ENCODE assay signal across 8 mouse cellular contexts in genomic region chr11:120304886-120305534, GRCm38 (mm10). TPM values are rescaled to one million over a fixed set of nuclear protein-coding genes. Genes with fewer than 3 reads are reported as not detected.
DNase-seq lines count a peak whose midpoint lies in the region; ATAC-seq lines count a peak whose summit lies in the region.

No protein-coding gene starts in this region.

- H3K27ac ChIP-seq in embryonic facial prominence, embryonic 12.5 days, result peak overlapping the region; percentile 83
- peak overlapping the region; percentile 80 for H3K27ac ChIP-seq in limb, embryonic 13.5 days
- peak overlapping the region; percentile 93 for H3K27ac ChIP-seq in midbrain, embryonic 15.5 days

- peak overlapping the region; percentile 42 for H3K4me3 ChIP-seq in embryonic facial prominence, embryonic 12.5 days
- H3K4me3 ChIP-seq in limb, embryonic 13.5 days, result peak overlapping the region; percentile 52
- H3K4me3 ChIP-seq in midbrain, embryonic 15.5 days, result peak overlapping the region; percentile 52

- no peaks in the 10 kb centered on the region for H3K27me3 ChIP-seq in embryonic facial prominence, embryonic 12.5 days
- H3K27me3 ChIP-seq in limb, embryonic 13.5 days, result peaks cover 9% of the 10 kb centered on the region
- H3K27me3 ChIP-seq in midbrain, embryonic 15.5 days (replicated peaks), result peaks cover 6% of the 10 kb centered on the region

- peak; percentile 86 for ATAC-seq in embryonic facial prominence, embryonic 12.5 days (ENCODE audit: insufficient number of reproducible peaks, insufficient read depth, low FRiP score, low TSS enrichment)
- peak; percentile 90 for ATAC-seq in limb, embryonic 13.5 days (ENCODE audit: low FRiP score, low read depth)
- peak; percentile 95 for ATAC-seq in midbrain, embryonic 15.5 days (replicated peaks)

- no peaks in the 10 kb centered on the region for H3K9me3 ChIP-seq in embryonic facial prominence, embryonic 12.5 days
- peaks cover 6% of the 10 kb centered on the region for H3K9me3 ChIP-seq in limb, embryonic 13.5 days
- H3K9me3 ChIP-seq in midbrain, embryonic 15.5 days, result no peaks in the 10 kb centered on the region

- peak overlapping the region; percentile 60 for H3K4me2 ChIP-seq in embryonic facial prominence, embryonic 12.5 days (replicated peaks)
- peak overlapping the region; percentile 81 for H3K4me2 ChIP-seq in limb, embryonic 13.5 days (replicated peaks)
- H3K4me2 ChIP-seq in midbrain, embryonic 15.5 days, result peak overlapping the region; percentile 72

- peak; percentile 98 for DNase-seq in 416B (ENCODE audit: low read depth)
- DNase-seq in adrenal gland, postnatal 36 days, result peak; percentile 90 to 94
- peak; percentile 90 to 94 for DNase-seq in heart, adult 18-20 months
- peak; percentile 92 for DNase-seq in kidney, adult 18-20 months
- DNase-seq in spleen, adult 18-20 months, result peak; percentile 84

- peak overlapping the region; percentile 61 for H3K9ac ChIP-seq in embryonic facial prominence, embryonic 12.5 days
- H3K9ac ChIP-seq in limb, embryonic 13.5 days, result peak overlapping the region; percentile 74
- peak overlapping the region; percentile 61 for H3K9ac ChIP-seq in midbrain, embryonic 15.5 days

- WGBS in embryonic facial prominence, embryonic 12.5 days, result under 1% methylated on average over 51 of the region's 53 CpGs
- WGBS in limb, embryonic 13.5 days, result 1% methylated on average over 51 of the region's 53 CpGs
- WGBS in midbrain, embryonic 15.5 days, result 2% methylated on average over 53 of the region's 53 CpGs

- peaks cover 41% of the 10 kb centered on the region for H3K4me1 ChIP-seq in embryonic facial prominence, embryonic 12.5 days
- peaks cover 68% of the 10 kb centered on the region for H3K4me1 ChIP-seq in limb, embryonic 13.5 days
- H3K4me1 ChIP-seq in midbrain, embryonic 15.5 days, result peaks cover 49% of the 10 kb centered on the region

- H3K36me3 ChIP-seq in embryonic facial prominence, embryonic 12.5 days, result no peaks in the 10 kb centered on the region
- no peaks in the 10 kb centered on the region for H3K36me3 ChIP-seq in limb, embryonic 13.5 days
- no peaks in the 10 kb centered on the region for H3K36me3 ChIP-seq in midbrain, embryonic 15.5 days (replicated peaks)

RNA-seq across cellular contexts. Expression of gene Actg1, which starts 43.3 kb away (rescaled TPM):
- total RNA-seq in adrenal gland, postnatal 36 days (2021), result 1,000 to 10,000 TPM; 1,356 to 1,461 TPM
- polyA plus RNA-seq in embryonic facial prominence, embryonic 12.5 days (2016; fragmentation: Nextera tagmentation; extraction: Ambion mirVana), result 3,148 and 3,183 TPM in 2 replicates
- total RNA-seq in heart, adult 18-20 months (2021), result 100 to 1,000 TPM; 286 to 296 TPM
- 2,628 and 2,724 TPM in 2 replicates for polyA plus RNA-seq in limb, embryonic 13.5 days (2015; fragmentation: Nextera tagmentation; extraction: Ambion mirVana)
- 4,418 and 4,467 TPM in 2 replicates for polyA plus RNA-seq in midbrain, embryonic 15.5 days (2015; fragmentation: Nextera tagmentation; extraction: Ambion mirVana)

RNA-seq across cellular contexts. Expression of gene Fscn2, which starts 56.3 kb away (rescaled TPM):
- under 1 TPM in 1 of 2 experiments, not detected in 1; 0.59 TPM for total RNA-seq in adrenal gland, postnatal 36 days (2021)
- polyA plus RNA-seq in embryonic facial prominence, embryonic 12.5 days (2016; fragmentation: Nextera tagmentation; extraction: Ambion mirVana), result 0.61 and 0.78 TPM in 2 replicates
- not detected for total RNA-seq in heart, adult 18-20 months (2021)
- 0.52 and 0.61 TPM in 2 replicates for polyA plus RNA-seq in limb, embryonic 13.5 days (2015; fragmentation: Nextera tagmentation; extraction: Ambion mirVana)
- 0.84 and 1.4 TPM in 2 replicates for polyA plus RNA-seq in midbrain, embryonic 15.5 days (2015; fragmentation: Nextera tagmentation; extraction: Ambion mirVana)

Comparison
In these comparisons a context has a peak if more than half of its experiments do, and no peak if none do; other contexts are left out.
1. Peak in every context shown above with its lines: DNase-seq, ATAC-seq, H3K4me3 ChIP-seq and H3K27ac ChIP-seq.